Mouse (Mus musculus) right cerebral cortex, postnatal 4 days (tissue): ENCODE measurements around the gene Slc15a1.
"Not testable (repeated sequence)": the region's sequence is repeated elsewhere in the genome, so short reads cannot be mapped to it uniquely, and the experiment has no call there.

ENCODE experiments used
- DNase-seq: peaks from one replicate; pipeline ENCODE4 v3.0.0-alpha.2; 2022

Gene Slc15a1

GRCm38 (mm10) chr14:121450504-121451423, 54.3 kb downstream of the Slc15a1 start:
- DNase-seq: peak; percentile 7

- no peak for DNase-seq
These were observed 58.1 kb downstream of the Slc15a1 start for GRCm38 (mm10) chr14:121446951-121447350.

- peak; percentile 66 for DNase-seq
These were observed 59.9 kb downstream of the Slc15a1 start for GRCm38 (mm10) chr14:121445194-121445593.

- no peak for DNase-seq
These were observed 64.2 kb downstream of the Slc15a1 start for GRCm38 (mm10) chr14:121440807-121441206.

DNA sequence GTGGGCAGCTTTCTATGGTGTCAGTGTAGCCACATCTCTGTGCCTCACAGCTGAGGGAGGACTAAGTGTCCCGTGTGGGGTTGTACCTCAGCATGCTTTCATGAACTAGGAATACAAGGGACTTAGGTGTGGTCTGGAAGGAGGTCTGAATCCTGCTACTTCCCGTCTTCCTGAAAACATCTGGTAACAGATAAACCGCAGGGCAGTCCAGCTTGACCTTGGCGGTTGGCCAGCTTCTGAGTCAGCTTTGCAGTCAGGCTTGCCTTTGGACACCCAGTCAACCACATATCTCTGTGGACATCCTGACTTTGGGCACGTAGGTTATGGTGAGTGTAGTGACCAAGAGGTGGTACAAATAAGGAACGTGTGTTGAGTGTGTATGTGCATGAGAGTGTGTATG, 68.0 kb downstream of the Slc15a1 start:
- no peak for DNase-seq

- DNase-seq: no peak
These were observed 68.6 kb downstream of the Slc15a1 start for GRCm38 (mm10) chr14:121436455-121436854.

DNA sequence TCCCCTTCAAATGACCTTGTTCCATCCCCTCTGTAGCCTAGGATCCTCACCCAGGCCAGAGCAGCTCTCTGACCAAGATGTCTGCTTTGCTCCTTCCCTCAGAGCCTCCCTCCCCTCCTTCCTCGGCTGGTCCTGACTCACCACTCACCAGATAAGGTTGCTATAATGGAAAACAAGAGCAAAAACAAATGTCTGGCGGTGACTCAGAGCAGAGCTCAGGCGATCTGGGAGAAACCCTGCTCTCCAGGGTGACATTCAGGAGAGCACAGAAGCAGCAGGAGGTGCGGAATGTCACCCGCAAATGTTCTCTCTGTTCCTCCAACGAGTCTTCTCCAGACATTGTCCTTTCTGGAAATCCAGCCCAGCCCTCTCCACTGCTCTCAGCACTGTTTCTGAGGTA, 69.3 kb downstream of the Slc15a1 start:
- no peak for DNase-seq

GRCm38 (mm10) chr14:121431261-121431660, 73.8 kb downstream of the Slc15a1 start:
- DNase-seq: no peak

GRCm38 (mm10) chr14:121429854-121430535, 75.1 kb downstream of the Slc15a1 start:
- DNase-seq: no peak

DNA sequence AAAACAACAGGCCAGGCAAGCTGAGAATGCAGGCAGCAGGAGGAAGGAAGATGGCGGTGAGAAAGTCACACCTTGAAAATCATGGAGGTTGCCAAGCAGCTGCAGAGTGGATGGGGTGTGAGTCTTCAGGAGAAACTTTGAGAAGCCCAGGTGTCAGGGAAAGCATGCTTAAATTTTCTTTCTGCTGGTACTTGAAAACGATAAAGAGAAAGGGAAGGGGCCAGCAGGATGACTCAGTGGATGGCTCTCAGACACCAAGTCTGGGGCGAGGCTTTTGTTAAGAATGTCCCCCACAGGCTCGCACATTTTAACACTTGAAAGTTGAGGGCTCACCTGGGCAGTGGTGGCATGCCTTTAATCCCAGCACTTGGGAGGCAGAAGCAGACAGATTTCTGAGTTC, 76.9 kb downstream of the Slc15a1 start:
- no peak for DNase-seq

GRCm38 (mm10) chr14:121426743-121427142, 78.3 kb downstream of the Slc15a1 start:
- DNase-seq: no peak

GRCm38 (mm10) chr14:121425004-121425793, 79.9 kb downstream of the Slc15a1 start:
- DNase-seq: no peak

DNA sequence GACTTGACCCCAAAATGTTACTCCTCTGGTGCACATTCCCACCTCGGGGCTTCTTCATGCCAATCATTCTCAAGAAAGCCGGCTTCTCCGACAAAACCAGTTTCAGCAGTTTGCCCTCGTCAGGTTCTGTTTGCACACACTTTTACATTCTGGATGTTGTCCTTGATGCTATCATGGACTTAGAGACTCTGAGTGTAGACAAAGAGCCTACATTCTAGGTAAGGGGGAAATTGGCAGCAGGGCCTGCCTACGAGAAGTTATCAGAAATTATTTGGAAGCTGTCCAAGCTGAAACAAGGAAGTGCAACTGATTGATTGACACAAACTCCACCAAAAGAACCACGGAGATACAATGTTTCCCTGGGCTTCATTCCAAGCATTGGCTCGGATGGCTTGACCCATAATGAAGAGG, 81.7 kb downstream of the Slc15a1 start:
- no peak for DNase-seq

DNA sequence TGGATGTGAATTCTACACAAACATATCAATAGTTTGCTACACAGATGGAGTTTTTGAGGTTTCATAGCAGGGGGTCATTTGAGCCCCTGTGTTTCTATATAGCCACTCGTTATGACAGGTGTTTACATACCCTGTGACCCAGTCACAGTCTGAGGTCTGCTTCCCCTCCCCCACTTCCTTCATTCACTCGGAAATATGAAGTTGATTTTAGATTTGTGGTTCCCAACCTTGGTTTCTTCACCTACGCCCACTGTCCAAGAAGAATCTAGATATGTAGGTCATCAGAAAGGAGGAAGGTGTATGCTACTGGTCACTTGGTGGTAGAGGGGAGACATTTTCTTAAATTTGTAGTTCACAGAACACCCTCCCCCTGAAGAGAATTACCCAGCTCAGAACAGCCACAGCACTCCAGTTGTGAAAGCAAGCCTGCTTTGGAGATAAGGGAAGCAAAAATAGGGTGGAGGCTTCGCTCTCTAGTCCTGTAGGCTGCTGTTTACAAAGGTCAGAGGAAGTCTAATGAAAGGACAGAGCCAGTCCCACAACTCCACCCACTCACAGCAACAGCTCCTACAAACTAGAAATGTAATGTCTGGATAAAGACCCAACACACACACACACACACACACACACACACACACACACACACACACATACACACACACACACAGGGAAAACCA, 82.2 kb downstream of the Slc15a1 start:
- DNase-seq: no peak

DNA sequence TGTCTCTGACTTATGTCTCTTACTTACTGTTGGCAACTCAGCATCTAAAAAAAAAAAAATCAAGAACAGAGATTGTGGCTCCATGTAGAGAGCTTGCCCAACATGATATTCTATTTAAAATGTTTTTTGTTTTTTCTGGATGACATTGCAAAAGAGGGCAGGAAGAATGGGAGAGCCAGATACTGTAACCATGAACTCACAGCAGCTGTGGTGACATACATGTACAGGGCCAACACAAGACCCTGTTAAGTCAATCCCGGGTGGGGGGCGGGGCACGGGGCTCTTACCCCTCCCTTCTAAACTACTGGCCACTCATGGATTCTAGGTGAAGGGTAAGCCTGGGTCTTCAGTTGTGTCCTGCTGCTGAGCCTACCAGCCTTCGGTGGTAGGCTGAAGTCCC, 83.1 kb downstream of the Slc15a1 start:
- DNase-seq: no peak

DNA sequence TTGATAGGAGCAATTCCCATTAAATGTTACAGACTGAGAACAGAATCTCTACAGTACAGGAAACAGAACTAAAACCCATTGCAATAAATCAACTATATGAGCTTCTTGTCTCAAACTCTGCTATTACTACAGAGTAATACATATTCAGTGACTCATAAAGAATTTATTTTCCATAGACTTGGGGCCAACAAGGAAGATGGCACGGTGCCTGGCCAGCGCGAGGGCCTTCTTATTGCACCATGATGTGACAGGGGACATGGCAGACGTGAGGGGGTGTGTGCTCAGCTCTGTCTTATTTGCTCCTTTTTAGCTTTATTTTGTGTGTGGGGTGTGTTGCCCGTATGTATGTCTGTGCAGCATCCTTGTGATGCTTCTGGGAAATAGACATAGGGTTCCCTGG, 87.5 kb downstream of the Slc15a1 start:
- DNase-seq: no peak

DNA sequence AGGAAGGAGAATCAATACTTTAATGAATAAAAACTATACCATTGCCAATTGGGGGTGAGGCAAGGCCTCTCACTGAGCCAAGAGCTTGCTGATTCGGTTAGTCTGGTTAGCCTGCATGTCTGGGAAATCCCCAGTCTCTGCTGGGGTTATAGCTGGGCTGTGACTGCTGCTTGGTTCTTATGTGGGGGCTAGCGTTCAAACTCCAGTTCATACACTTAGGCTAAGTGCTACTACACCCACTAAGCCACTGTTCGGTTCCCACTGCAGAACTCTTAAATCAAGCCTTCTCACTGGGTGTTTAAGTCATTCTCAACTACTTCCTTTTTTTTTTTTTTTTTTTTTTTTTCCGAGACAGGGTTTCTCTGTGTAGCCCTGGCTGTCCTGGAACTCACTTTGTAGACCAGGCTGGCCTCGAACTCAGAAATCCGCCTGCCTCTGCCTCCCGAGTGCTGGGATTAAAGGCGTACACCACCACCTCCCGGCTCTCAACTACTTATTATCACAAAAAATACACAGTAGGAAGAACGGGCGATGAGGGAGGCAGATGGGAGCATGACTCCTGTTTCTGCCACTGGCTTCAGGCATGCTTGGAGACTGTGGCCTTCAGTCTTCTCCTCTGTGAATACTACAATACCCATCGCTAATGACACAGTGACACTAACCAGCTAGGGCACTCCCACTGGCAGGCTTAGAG, 88.3 kb downstream of the Slc15a1 start:
- no peak for DNase-seq

- no peak for DNase-seq
These were observed 90.3 kb downstream of the Slc15a1 start for GRCm38 (mm10) chr14:121414635-121415241.

- DNase-seq: not testable (repeated sequence)
These were observed 91.3 kb downstream of the Slc15a1 start for GRCm38 (mm10) chr14:121413726-121414125.
